Mouse (Mus musculus): ENCODE measurements around the gene Slc7a14.

Gene Slc7a14

DNA sequence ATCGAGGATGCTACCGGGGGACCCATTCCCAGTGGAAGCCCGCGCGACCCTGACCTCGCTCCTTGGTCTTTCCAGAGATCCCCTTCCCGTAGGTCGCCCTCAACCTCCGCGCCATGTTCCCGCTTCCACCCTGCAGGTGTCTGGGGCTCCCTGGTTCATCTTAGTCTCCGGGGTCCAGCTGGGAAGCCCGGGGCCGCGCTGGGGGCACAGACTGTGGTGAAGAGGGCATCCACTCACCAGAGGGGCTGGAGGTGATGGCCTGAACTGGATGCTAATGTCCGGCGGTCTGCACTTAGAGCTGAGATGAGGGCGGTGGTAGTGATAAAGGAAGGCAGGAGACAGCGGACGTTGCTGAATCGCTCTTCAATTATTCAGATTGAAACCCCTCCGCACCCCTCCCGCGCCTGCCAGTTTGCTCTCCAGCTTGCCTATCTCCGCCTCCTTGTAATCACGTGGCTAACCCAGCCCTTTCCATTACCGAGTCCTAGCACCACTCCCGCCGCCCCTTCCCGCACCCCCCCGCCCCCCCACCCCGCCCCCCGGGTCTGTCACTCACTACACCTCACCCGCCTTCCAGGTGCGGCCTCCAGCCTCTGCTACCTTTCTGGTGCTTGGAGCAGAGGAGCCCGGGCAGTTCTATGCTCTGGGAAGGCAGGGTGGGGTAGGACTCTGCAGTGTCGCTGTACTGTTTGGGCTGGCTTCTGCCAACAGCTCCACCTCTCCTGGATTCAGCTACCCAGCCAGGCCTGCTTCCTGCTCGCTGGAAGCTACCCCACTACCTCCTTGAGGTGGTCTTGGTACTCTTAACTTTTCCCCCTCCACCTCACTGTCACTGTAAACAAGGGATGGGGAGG, at the start of gene Slc7a14:
Gene Slc7a14, minus strand, starts transcription at position 445 of the 854 bp plus-strand sequence.
- DNase-seq (ENCODE audit: low spot score), result peak; percentile 86

- peak; percentile 64 for DNase-seq (ENCODE audit: low spot score)
These were observed 36.4 kb upstream of the Slc7a14 start for GRCm38 (mm10) chr3:31346540-31346939.

DNA sequence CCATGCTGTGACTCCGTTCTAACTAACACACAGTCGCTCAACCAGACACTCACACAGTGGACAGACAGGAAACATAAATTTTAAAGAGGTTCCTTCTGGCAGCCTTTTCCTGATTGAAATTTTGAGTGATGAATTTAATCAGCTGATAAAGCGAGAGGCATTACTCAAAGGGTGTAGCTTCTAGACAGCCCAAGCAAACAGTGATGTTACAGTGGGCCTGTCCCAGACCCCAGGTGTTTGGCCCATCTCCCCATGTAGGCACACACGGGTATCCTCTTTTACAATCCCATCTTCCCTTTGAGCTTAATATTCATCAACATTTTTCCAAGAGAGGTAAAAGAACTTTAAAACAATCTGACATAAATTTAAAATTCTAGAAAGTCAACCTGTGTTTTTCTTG, 35.6 kb upstream of the Slc7a14 start:
- no peak for DNase-seq (ENCODE audit: low spot score)

- peak; percentile 28 for DNase-seq (ENCODE audit: low spot score)
These were observed 29.1 kb upstream of the Slc7a14 start for GRCm38 (mm10) chr3:31339236-31339635.

GRCm38 (mm10) chr3:31328237-31328836, 18.2 kb upstream of the Slc7a14 start:
- DNase-seq (ENCODE audit: low spot score), result no peak

- DNase-seq (ENCODE audit: low spot score), result no peak
These were observed 17.6 kb upstream of the Slc7a14 start for GRCm38 (mm10) chr3:31327791-31328190.

DNA sequence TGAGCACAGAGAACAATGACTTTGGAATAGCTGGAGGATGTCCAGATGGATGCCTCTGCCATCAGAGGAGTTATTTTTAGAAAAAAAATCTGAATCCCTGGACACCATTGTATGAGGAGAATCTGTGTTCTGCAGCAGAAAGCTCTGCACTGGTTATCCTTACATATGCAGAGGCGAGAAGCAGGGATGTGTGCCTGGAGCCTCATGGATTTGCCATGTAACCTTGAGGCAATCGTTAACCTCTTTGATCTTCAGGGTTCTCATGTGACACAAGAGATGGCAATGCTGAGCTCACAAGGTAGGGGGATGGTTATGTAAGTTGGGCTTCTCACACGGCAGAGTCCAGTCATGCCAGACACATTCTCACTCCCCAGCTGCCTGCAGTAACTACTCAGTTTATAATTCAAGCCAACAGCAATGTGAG, 14.1 kb upstream of the Slc7a14 start:
- peak; percentile 48 for DNase-seq (ENCODE audit: low spot score)

GRCm38 (mm10) chr3:31309371-31309933, 726 bp downstream of the Slc7a14 start:
- DNase-seq (ENCODE audit: low spot score), result peak; percentile 50

DNA sequence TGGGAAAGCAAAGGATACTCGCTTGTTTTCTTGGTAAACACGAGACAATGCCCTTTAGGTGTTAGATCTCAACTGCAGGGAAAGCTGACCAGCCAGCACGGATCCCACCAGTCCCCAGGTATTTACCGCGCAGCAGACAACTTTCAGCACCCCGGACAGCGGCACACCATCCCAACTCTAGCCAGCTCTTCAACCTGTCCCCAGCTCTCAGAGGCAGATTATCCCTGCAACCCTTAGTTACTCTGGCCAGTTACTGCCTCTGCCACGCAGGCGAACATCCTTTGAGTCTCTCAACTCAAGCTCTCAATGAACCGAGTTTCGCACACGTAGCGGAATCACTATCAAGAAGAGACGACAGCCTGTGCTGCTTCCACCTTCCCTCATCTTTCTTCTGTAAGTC, 1.3 kb downstream of the Slc7a14 start:
- DNase-seq (ENCODE audit: low spot score), result peak; percentile 29

GRCm38 (mm10) chr3:31307936-31308335, 2.2 kb downstream of the Slc7a14 start:
- no peak for DNase-seq (ENCODE audit: low spot score)

DNA sequence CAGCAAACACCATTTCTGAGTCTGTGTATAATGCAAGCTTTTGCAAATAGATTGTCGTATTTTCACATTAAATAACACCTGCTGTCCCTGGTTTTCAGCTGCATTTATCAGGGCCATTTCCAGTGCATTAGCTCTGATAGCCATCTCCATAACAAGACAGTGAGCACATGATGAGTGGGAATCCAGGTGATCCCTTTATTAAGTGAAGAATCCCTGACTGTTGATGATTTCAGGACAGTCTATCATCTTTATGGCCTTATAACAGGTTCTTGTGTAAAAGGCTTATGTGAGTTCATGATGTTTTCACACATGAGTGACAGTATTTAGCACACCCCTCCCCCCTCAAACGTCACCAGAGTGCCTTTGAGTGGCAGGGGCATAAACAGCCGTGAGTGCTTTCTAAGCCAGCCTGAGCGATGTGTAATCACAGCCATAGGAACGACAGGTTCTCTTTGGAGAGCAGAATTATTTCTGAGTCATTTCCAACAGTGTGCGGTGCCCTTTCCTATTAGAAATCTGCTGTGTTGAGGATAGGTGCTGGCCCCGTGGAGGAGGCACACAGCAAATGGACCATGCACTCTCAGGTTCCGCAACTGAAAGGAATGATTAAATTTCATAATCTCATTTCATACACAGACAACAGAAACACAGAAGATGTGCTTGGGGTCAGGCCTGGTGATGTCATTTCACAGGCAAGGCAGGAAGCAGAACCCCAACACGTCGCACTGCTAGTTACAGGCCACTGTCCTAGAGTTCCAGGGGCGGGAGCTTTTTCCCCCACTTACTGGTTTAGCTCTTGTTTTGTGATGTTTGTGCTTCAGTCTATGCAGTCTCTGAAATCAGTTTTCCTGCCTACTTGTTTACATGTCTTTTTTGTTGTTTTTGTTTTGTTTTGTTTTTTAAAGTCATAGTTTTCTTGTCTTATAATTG, 18.2 kb downstream of the Slc7a14 start:
- peak; percentile 53 for DNase-seq (ENCODE audit: low spot score)

- no peak for DNase-seq (ENCODE audit: low spot score)
These were observed 22.7 kb downstream of the Slc7a14 start for GRCm38 (mm10) chr3:31287421-31287948.

DNA sequence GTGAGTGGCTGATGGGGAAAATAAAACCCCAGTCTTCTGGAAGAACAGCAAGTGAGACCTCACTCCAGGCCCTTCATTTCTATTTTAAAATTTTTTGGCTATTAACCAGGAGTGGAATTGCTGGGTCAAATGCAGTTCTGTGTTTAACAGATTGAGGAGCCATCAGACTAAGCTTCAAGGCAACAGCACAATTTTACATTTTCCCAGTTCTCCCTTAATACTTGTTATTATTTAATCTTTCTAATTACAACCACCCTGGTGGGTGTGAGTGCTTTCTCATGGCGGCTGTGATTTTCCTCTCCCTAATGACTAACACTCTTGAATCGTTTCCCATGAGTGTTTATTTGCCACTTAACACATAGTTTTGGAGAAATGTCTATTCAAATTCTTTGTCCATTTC, 29.1 kb downstream of the Slc7a14 start:
- no peak for DNase-seq (ENCODE audit: low spot score)

GRCm38 (mm10) chr3:31274875-31275274, 35.3 kb downstream of the Slc7a14 start:
- DNase-seq (ENCODE audit: low spot score), result no peak

- DNase-seq (ENCODE audit: low spot score), result peak; percentile 33
These were observed 36.9 kb downstream of the Slc7a14 start for GRCm38 (mm10) chr3:31273247-31273646.

- peak; percentile 65 for DNase-seq (ENCODE audit: low spot score)
These were observed 37.5 kb downstream of the Slc7a14 start for GRCm38 (mm10) chr3:31272635-31273034.

- no peak for DNase-seq (ENCODE audit: low spot score)
These were observed 40.4 kb downstream of the Slc7a14 start for GRCm38 (mm10) chr3:31269551-31270317.

GRCm38 (mm10) chr3:31267921-31268320, 42.3 kb downstream of the Slc7a14 start:
- no peak for DNase-seq (ENCODE audit: low spot score)

DNA sequence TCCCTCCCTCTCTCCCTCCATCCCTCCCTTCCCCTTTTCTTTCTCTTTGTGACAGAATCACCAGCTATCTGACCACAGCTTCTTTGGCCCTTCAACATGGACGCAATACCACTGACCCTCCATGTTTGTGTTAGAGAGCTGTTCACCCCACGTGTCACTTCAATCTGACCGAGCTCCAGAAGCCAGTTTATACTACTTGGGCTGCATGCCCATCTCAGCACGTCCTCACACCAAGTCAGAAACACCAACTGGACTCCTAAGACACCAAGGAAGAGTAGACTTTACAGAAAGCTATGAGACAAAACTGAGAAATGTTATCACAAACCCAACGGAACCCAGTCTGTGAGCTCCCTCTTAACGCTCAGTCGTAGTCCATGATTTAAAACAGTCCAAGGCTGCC, 43.2 kb downstream of the Slc7a14 start:
- no peak for DNase-seq (ENCODE audit: low spot score)

GRCm38 (mm10) chr3:31263535-31263934, 46.6 kb downstream of the Slc7a14 start:
- peak; percentile 27 for DNase-seq (ENCODE audit: low spot score)
